Mouse (Mus musculus): ENCODE measurements around the gene AC134908.4.
"Not testable (repeated sequence)": the region's sequence is repeated elsewhere in the genome, so short reads cannot be mapped to it uniquely, and the experiment has no call there.

Gene AC134908.4

GRCm38 (mm10) chr17:25808789-25809605, 13.5 kb upstream of the AC134908.4 start, which contains the start of gene Fbxl16:
TSS of gene Fbxl16 (plus strand) at chr17:25809085.
- ATAC-seq (ENCODE audit: insufficient number of reproducible peaks, low FRiP score, low TSS enrichment): peak; percentile 78

- no peak for ATAC-seq (ENCODE audit: insufficient number of reproducible peaks, low FRiP score, low TSS enrichment)
Measured at GRCm38 (mm10) chr17:25808028-25808427, 12.6 kb upstream of the AC134908.4 start.

GRCm38 (mm10) chr17:25807452-25807851, 12.0 kb upstream of the AC134908.4 start:
- not testable (repeated sequence) for ATAC-seq (ENCODE audit: insufficient number of reproducible peaks, low FRiP score, low TSS enrichment)

- ATAC-seq (ENCODE audit: insufficient number of reproducible peaks, low FRiP score, low TSS enrichment): no peak
Measured at GRCm38 (mm10) chr17:25806507-25806906, 11.0 kb upstream of the AC134908.4 start.

GRCm38 (mm10) chr17:25802825-25803517, 7.5 kb upstream of the AC134908.4 start:
- no peak for ATAC-seq (ENCODE audit: insufficient number of reproducible peaks, low FRiP score, low TSS enrichment)

GRCm38 (mm10) chr17:25801029-25801428, 5.6 kb upstream of the AC134908.4 start:
- peak; percentile 49; the same call in 1 of the 2 replicates for ATAC-seq (ENCODE audit: insufficient number of reproducible peaks, low FRiP score, low TSS enrichment)

GRCm38 (mm10) chr17:25796951-25797369, 1.5 kb upstream of the AC134908.4 start, which contains the start of gene Metrn:
TSS of gene Metrn (minus strand) at chr17:25797136.
- ATAC-seq (ENCODE audit: insufficient number of reproducible peaks, low FRiP score, low TSS enrichment): no peak

- ATAC-seq (ENCODE audit: insufficient number of reproducible peaks, low FRiP score, low TSS enrichment): no peak
Measured at GRCm38 (mm10) chr17:25796211-25796771, 832 bp upstream of the AC134908.4 start.

GRCm38 (mm10) chr17:25794998-25795397, 461 bp downstream of the AC134908.4 start:
- no peak for ATAC-seq (ENCODE audit: insufficient number of reproducible peaks, low FRiP score, low TSS enrichment)

GRCm38 (mm10) chr17:25794197-25794596, 1.3 kb downstream of the AC134908.4 start:
- ATAC-seq (ENCODE audit: insufficient number of reproducible peaks, low FRiP score, low TSS enrichment): no peak

- no peak for ATAC-seq (ENCODE audit: insufficient number of reproducible peaks, low FRiP score, low TSS enrichment)
Measured at GRCm38 (mm10) chr17:25792615-25793014, 2.8 kb downstream of the AC134908.4 start, which contains the start of gene Fam173a. TSS of gene Fam173a (minus strand) at chr17:25792901.

- ATAC-seq (ENCODE audit: insufficient number of reproducible peaks, low FRiP score, low TSS enrichment): peak; percentile 12; the same call in 1 of the 2 replicates
Measured at GRCm38 (mm10) chr17:25791843-25792527, 3.5 kb downstream of the AC134908.4 start.

- no peak for ATAC-seq (ENCODE audit: insufficient number of reproducible peaks, low FRiP score, low TSS enrichment)
Measured at GRCm38 (mm10) chr17:25791320-25791842, 4.1 kb downstream of the AC134908.4 start.

GRCm38 (mm10) chr17:25786781-25787504, 8.5 kb downstream of the AC134908.4 start:
- ATAC-seq (ENCODE audit: insufficient number of reproducible peaks, low FRiP score, low TSS enrichment): no peak

GRCm38 (mm10) chr17:25786280-25786679, 9.2 kb downstream of the AC134908.4 start, which contains the start of gene Ccdc78:
TSS of gene Ccdc78 (plus strand) at chr17:25786580.
- ATAC-seq (ENCODE audit: insufficient number of reproducible peaks, low FRiP score, low TSS enrichment): no peak

- ATAC-seq (ENCODE audit: insufficient number of reproducible peaks, low FRiP score, low TSS enrichment): peak; percentile 76; the same call in 1 of the 2 replicates
Measured at GRCm38 (mm10) chr17:25785281-25785745, 10.1 kb downstream of the AC134908.4 start, which contains the start of gene Haghl. TSS of gene Haghl (minus strand) at chr17:25785673.

- no peak for ATAC-seq (ENCODE audit: insufficient number of reproducible peaks, low FRiP score, low TSS enrichment)
Measured at GRCm38 (mm10) chr17:25783861-25784574, 11.4 kb downstream of the AC134908.4 start.

GRCm38 (mm10) chr17:25783086-25783485, 12.4 kb downstream of the AC134908.4 start:
- ATAC-seq (ENCODE audit: insufficient number of reproducible peaks, low FRiP score, low TSS enrichment): no peak
